Mouse (Mus musculus) mesoderm, embryonic 11.5 days (tissue): ENCODE data around the gene Hspa1l.
"Not testable (repeated sequence)": the region's sequence is repeated elsewhere in the genome, so short reads cannot be mapped to it uniquely, and the experiment has no call there.

Source experiments
- DNase-seq: peaks from one replicate; pipeline ENCODE4 v3.0.0-alpha.2; 2012; ENCODE audit warnings: low read depth, low spot score

The Hspa1l gene

GRCm38 (mm10) chr17:34971694-34972068, 822 bp upstream of the Hspa1l start:
- DNase-seq = not testable (repeated sequence)

- DNase-seq = no peak
Observed at GRCm38 (mm10) chr17:34975581-34976492, 3.3 kb downstream of the Hspa1l start.

- no peak for DNase-seq
Observed at GRCm38 (mm10) chr17:34977000-34977399, 4.5 kb downstream of the Hspa1l start.

GRCm38 (mm10) chr17:34978239-34978638, 5.7 kb downstream of the Hspa1l start:
- no peak for DNase-seq

GRCm38 (mm10) chr17:34979631-34980030, 7.1 kb downstream of the Hspa1l start:
- no peak for DNase-seq

- DNase-seq = peak; percentile 66
Observed at GRCm38 (mm10) chr17:34980655-34981054, 8.2 kb downstream of the Hspa1l start.

GRCm38 (mm10) chr17:34981690-34982180, 9.2 kb downstream of the Hspa1l start, which contains the start of gene Lsm2:
Gene Lsm2 (plus strand): TSS chr17:34981862.
- peak; percentile 92 for DNase-seq

- DNase-seq = no peak
Observed at GRCm38 (mm10) chr17:34982328-34982727, 9.8 kb downstream of the Hspa1l start.

- DNase-seq = peak; percentile 52
Observed at GRCm38 (mm10) chr17:34984218-34984617, 11.7 kb downstream of the Hspa1l start.

- no peak for DNase-seq
Observed at GRCm38 (mm10) chr17:34994751-34995150, 22.2 kb downstream of the Hspa1l start.

- DNase-seq = not testable (repeated sequence)
Observed at GRCm38 (mm10) chr17:34995192-34995591, 22.7 kb downstream of the Hspa1l start.

- not testable (repeated sequence) for DNase-seq
Observed at GRCm38 (mm10) chr17:34995927-34996326, 23.4 kb downstream of the Hspa1l start.

GRCm38 (mm10) chr17:34996411-34997141, 24.1 kb downstream of the Hspa1l start:
- no peak for DNase-seq

- no peak for DNase-seq
Observed at GRCm38 (mm10) chr17:34997142-34997483, 24.6 kb downstream of the Hspa1l start.

GRCm38 (mm10) chr17:34998526-34999430, 26.3 kb downstream of the Hspa1l start:
- no peak for DNase-seq

- not testable (repeated sequence) for DNase-seq
Observed at GRCm38 (mm10) chr17:34999871-35000716, 27.6 kb downstream of the Hspa1l start.

- DNase-seq = peak; percentile 92
Observed at GRCm38 (mm10) chr17:35000717-35001451, 28.4 kb downstream of the Hspa1l start, which contains the start of gene Vars. Gene Vars (plus strand): TSS chr17:35000987.

- DNase-seq = no peak
Observed at GRCm38 (mm10) chr17:35001452-35002152, 29.1 kb downstream of the Hspa1l start.
